In genomic region chr6:94308498-94308897, GRCm38 (mm10) we compare ENCODE assay signal across 17 mouse cellular contexts. TPM values are rescaled to one million over a fixed set of nuclear protein-coding genes. Genes with fewer than 3 reads are reported as not detected.
A peak's percentile ranks its signal among the peaks of the same experiment; 100 is the strongest.
DNase-seq lines count a peak whose midpoint lies in the region; ATAC-seq and TF ChIP-seq lines count a peak whose summit lies in the region.
"Had no signal": no experiment of that assay in that cellular context is flagged by ENCODE, and none has a peak within 500 bp of the region (broad histone marks: within the 10 kb centered on the region; RNA-seq: fewer than 3 reads in every experiment).

No protein-coding gene starts in this region.

- no peak for TF ChIP-seq CTCF in midbrain, postnatal 0 days (IDR thresholded peaks at IDR 0.05)

- ATAC-seq in forebrain, embryonic 11.5 days (replicated peaks; ENCODE audit: low FRiP score) = no peak
- ATAC-seq in hindbrain, embryonic 14.5 days (ENCODE audit: low FRiP score) = no peak
- no peak for ATAC-seq in hindbrain, embryonic 11.5 days (ENCODE audit: low FRiP score)
- ATAC-seq in midbrain, postnatal 0 days (ENCODE audit: low FRiP score) = no peak
- ATAC-seq in midbrain, embryonic 16.5 days = no peak
- no peak for ATAC-seq in intestine, embryonic 15.5 days
- ATAC-seq: inflammation-experienced regulatory T-cells, adult 6 months had no signal

- no peak overlapping the region for H3K4me3 ChIP-seq in forebrain, embryonic 10.5 days
- no peak overlapping the region for H3K4me3 ChIP-seq in forebrain, embryonic 11.5 days (ENCODE audit: low read depth, low read length)
- H3K4me3 ChIP-seq in hindbrain, embryonic 14.5 days (replicated peaks; ENCODE audit: low read length) = no peak overlapping the region
- no peak overlapping the region for H3K4me3 ChIP-seq in hindbrain, embryonic 11.5 days (ENCODE audit: low read depth, low read length)
- no peak overlapping the region for H3K4me3 ChIP-seq in midbrain, postnatal 0 days (ENCODE audit: low read depth, low read length)
- no peak overlapping the region for H3K4me3 ChIP-seq in midbrain, embryonic 16.5 days (ENCODE audit: low read depth, low read length)
- H3K4me3 ChIP-seq in intestine, embryonic 15.5 days (replicated peaks) = no peak overlapping the region
- H3K4me3 ChIP-seq: embryonic facial prominence, embryonic 15.5 days; limb, embryonic 15.5 days; midbrain, embryonic 10.5 days had no signal

- H3K4me1 ChIP-seq in forebrain, embryonic 10.5 days = peaks cover 7% of the 10 kb centered on the region
- no peaks in the 10 kb centered on the region for H3K4me1 ChIP-seq in forebrain, embryonic 11.5 days (replicated peaks; ENCODE audit: control insufficient read depth, insufficient read depth, low read length)
- peaks cover 4% of the 10 kb centered on the region; the same call in 1 of the 2 replicates for H3K4me1 ChIP-seq in hindbrain, embryonic 14.5 days (replicated peaks; ENCODE audit: control insufficient read depth, insufficient read depth, low read length)
- no peaks in the 10 kb centered on the region for H3K4me1 ChIP-seq in hindbrain, embryonic 11.5 days (replicated peaks; ENCODE audit: control insufficient read depth, insufficient read depth, low read length)
- no peaks in the 10 kb centered on the region for H3K4me1 ChIP-seq in midbrain, postnatal 0 days (ENCODE audit: insufficient read depth, low read length)
- H3K4me1 ChIP-seq in midbrain, embryonic 16.5 days (ENCODE audit: control insufficient read depth, insufficient read depth, low read length) = peaks cover 2% of the 10 kb centered on the region; the same call in 1 of the 2 replicates
- no peaks in the 10 kb centered on the region for H3K4me1 ChIP-seq in intestine, embryonic 15.5 days (replicated peaks)
- H3K4me1 ChIP-seq: limb, embryonic 15.5 days had no signal

- no peaks in the 10 kb centered on the region for H3K36me3 ChIP-seq in forebrain, embryonic 10.5 days (replicated peaks)
- no peaks in the 10 kb centered on the region for H3K36me3 ChIP-seq in forebrain, embryonic 11.5 days (ENCODE audit: control insufficient read depth, insufficient read depth, low read length)
- no peaks in the 10 kb centered on the region for H3K36me3 ChIP-seq in hindbrain, embryonic 14.5 days (replicated peaks; ENCODE audit: control insufficient read depth, insufficient read depth)
- no peaks in the 10 kb centered on the region for H3K36me3 ChIP-seq in hindbrain, embryonic 11.5 days (ENCODE audit: control insufficient read depth, insufficient read depth, low read length)
- no peaks in the 10 kb centered on the region for H3K36me3 ChIP-seq in midbrain, postnatal 0 days (ENCODE audit: insufficient read depth, low read length)
- no peaks in the 10 kb centered on the region for H3K36me3 ChIP-seq in midbrain, embryonic 16.5 days (ENCODE audit: control insufficient read depth, insufficient read depth, low read length)
- H3K36me3 ChIP-seq in intestine, embryonic 15.5 days = no peaks in the 10 kb centered on the region
- H3K36me3 ChIP-seq: embryonic facial prominence, embryonic 15.5 days; limb, embryonic 15.5 days; midbrain, embryonic 10.5 days had no signal

- H3K9me3 ChIP-seq in forebrain, embryonic 10.5 days = no peaks in the 10 kb centered on the region
- H3K9me3 ChIP-seq in forebrain, embryonic 11.5 days (ENCODE audit: control insufficient read depth, low read length) = no peaks in the 10 kb centered on the region
- no peaks in the 10 kb centered on the region for H3K9me3 ChIP-seq in hindbrain, embryonic 14.5 days (ENCODE audit: control insufficient read depth, low read length)
- H3K9me3 ChIP-seq in hindbrain, embryonic 11.5 days (ENCODE audit: control insufficient read depth, low read length) = no peaks in the 10 kb centered on the region; the same call in 1 of the 2 replicates
- H3K9me3 ChIP-seq in midbrain, postnatal 0 days (ENCODE audit: low read length) = no peaks in the 10 kb centered on the region
- H3K9me3 ChIP-seq in midbrain, embryonic 16.5 days (replicated peaks; ENCODE audit: control insufficient read depth, low read length, poor library complexity, severe bottlenecking) = 0 out of 2 replicates have a peak, but pooled peaks cover 2% of the 10 kb centered on the region
- no peaks in the 10 kb centered on the region for H3K9me3 ChIP-seq in intestine, embryonic 15.5 days
- H3K9me3 ChIP-seq: embryonic facial prominence, embryonic 15.5 days; limb, embryonic 15.5 days; midbrain, embryonic 10.5 days had no signal

- no peaks in the 10 kb centered on the region for H3K27me3 ChIP-seq in forebrain, embryonic 10.5 days (ENCODE audit: poor library complexity, severe bottlenecking)
- no peaks in the 10 kb centered on the region for H3K27me3 ChIP-seq in forebrain, embryonic 11.5 days (ENCODE audit: control insufficient read depth, insufficient read depth, low read length)
- H3K27me3 ChIP-seq in hindbrain, embryonic 14.5 days (ENCODE audit: control insufficient read depth, insufficient read depth, low read length) = no peaks in the 10 kb centered on the region
- no peaks in the 10 kb centered on the region for H3K27me3 ChIP-seq in hindbrain, embryonic 11.5 days (ENCODE audit: control insufficient read depth, insufficient read depth, low read length)
- no peaks in the 10 kb centered on the region for H3K27me3 ChIP-seq in midbrain, postnatal 0 days (ENCODE audit: insufficient read depth, low read length)
- no peaks in the 10 kb centered on the region for H3K27me3 ChIP-seq in midbrain, embryonic 16.5 days (ENCODE audit: control insufficient read depth, insufficient read depth, low read depth, low read length)
- no peaks in the 10 kb centered on the region for H3K27me3 ChIP-seq in intestine, embryonic 15.5 days (replicated peaks)
- H3K27me3 ChIP-seq: embryonic facial prominence, embryonic 15.5 days; limb, embryonic 15.5 days had no signal

- no peak overlapping the region for H3K4me2 ChIP-seq in forebrain, embryonic 11.5 days (ENCODE audit: low read depth, low read length, severe bottlenecking)
- H3K4me2 ChIP-seq in hindbrain, embryonic 14.5 days (replicated peaks) = no peak overlapping the region; the same call in 1 of the 2 replicates
- H3K4me2 ChIP-seq in hindbrain, embryonic 11.5 days (replicated peaks; ENCODE audit: low read depth, low read length) = no peak overlapping the region
- H3K4me2 ChIP-seq in midbrain, postnatal 0 days (ENCODE audit: low read depth, low read length, poor library complexity, severe bottlenecking) = no peak overlapping the region
- no peak overlapping the region for H3K4me2 ChIP-seq in midbrain, embryonic 16.5 days (ENCODE audit: low read length)
- no peak overlapping the region for H3K4me2 ChIP-seq in intestine, embryonic 15.5 days (replicated peaks)
- H3K4me2 ChIP-seq: embryonic facial prominence, embryonic 15.5 days; limb, embryonic 15.5 days had no signal

- DNase-seq in forebrain, embryonic 10.5 days (ENCODE audit: extremely low spot score, low spot score) = no peak
- DNase-seq in forebrain, embryonic 11.5 days (ENCODE audit: low spot score) = no peak
- DNase-seq in hindbrain, embryonic 14.5 days (ENCODE audit: low spot score) = peak; percentile 47
- no peak for DNase-seq in hindbrain, embryonic 11.5 days (ENCODE audit: low spot score)
- DNase-seq in midbrain, postnatal 0 days (ENCODE audit: low spot score) = peak; percentile 67
- DNase-seq in retina, embryonic 14.5 days (ENCODE audit: low spot score) = peak; percentile 8
- DNase-seq: B cell, adult 2 months; cerebellum, adult 9-10 months; heart, adult 11 months; lung, adult 2 months had no signal

- H3K27ac ChIP-seq in forebrain, embryonic 10.5 days = 0 out of 2 replicates have a peak overlapping the region, but pooled peaks have one; percentile 12
- no peak overlapping the region for H3K27ac ChIP-seq in forebrain, embryonic 11.5 days (ENCODE audit: low read depth, low read length)
- H3K27ac ChIP-seq in hindbrain, embryonic 14.5 days = peak overlapping the region; percentile 38; the same call in 1 of the 2 replicates
- no peak overlapping the region for H3K27ac ChIP-seq in hindbrain, embryonic 11.5 days (ENCODE audit: low read depth, low read length)
- no peak overlapping the region for H3K27ac ChIP-seq in midbrain, postnatal 0 days (ENCODE audit: low read depth, low read length)
- H3K27ac ChIP-seq in midbrain, embryonic 16.5 days (ENCODE audit: low read length) = no peak overlapping the region
- H3K27ac ChIP-seq in intestine, embryonic 15.5 days = no peak overlapping the region
- H3K27ac ChIP-seq: embryonic facial prominence, embryonic 15.5 days; limb, embryonic 15.5 days; midbrain, embryonic 10.5 days had no signal

- WGBS in forebrain, embryonic 10.5 days = 50% methylated on average over 7 of the region's 7 CpGs
- 48% methylated on average over 7 of the region's 7 CpGs for WGBS in forebrain, embryonic 11.5 days
- WGBS in hindbrain, embryonic 14.5 days = 25% methylated on average over 7 of the region's 7 CpGs
- WGBS in hindbrain, embryonic 11.5 days = 40% methylated on average over 7 of the region's 7 CpGs
- 25% methylated on average over 7 of the region's 7 CpGs for WGBS in midbrain, postnatal 0 days
- WGBS in midbrain, embryonic 16.5 days = 23% methylated on average over 7 of the region's 7 CpGs
- WGBS in intestine, embryonic 15.5 days = 41% methylated on average over 7 of the region's 7 CpGs

- no peak overlapping the region for H3K9ac ChIP-seq in forebrain, embryonic 11.5 days (ENCODE audit: low read length)
- H3K9ac ChIP-seq in hindbrain, embryonic 14.5 days = no peak overlapping the region
- no peak overlapping the region for H3K9ac ChIP-seq in hindbrain, embryonic 11.5 days (ENCODE audit: low read depth, low read length)
- H3K9ac ChIP-seq in midbrain, postnatal 0 days (replicated peaks; ENCODE audit: low read length, poor library complexity, severe bottlenecking) = no peak overlapping the region
- H3K9ac ChIP-seq in midbrain, embryonic 16.5 days (ENCODE audit: low read depth, low read length) = no peak overlapping the region
- no peak overlapping the region for H3K9ac ChIP-seq in intestine, embryonic 15.5 days
- H3K9ac ChIP-seq: embryonic facial prominence, embryonic 15.5 days; limb, embryonic 15.5 days had no signal

RNA-seq across cellular contexts. Expression of gene Magi1, which starts 24.8 kb away (rescaled TPM):
- polyA plus RNA-seq in forebrain, embryonic 10.5 days (2016; fragmentation: Nextera tagmentation; extraction: Ambion mirVana) = 25.6 and 31.0 TPM in 2 replicates
- 42.1 and 44.3 TPM in 2 replicates for polyA plus RNA-seq in forebrain, embryonic 11.5 days (2014; fragmentation: Nextera tagmentation; extraction: Ambion mirVana)
- 25.3 and 27.6 TPM in 2 replicates for polyA plus RNA-seq in hindbrain, embryonic 14.5 days (2014; fragmentation: Nextera tagmentation; extraction: Ambion mirVana)
- polyA plus RNA-seq in hindbrain, embryonic 11.5 days (2014; fragmentation: Nextera tagmentation; extraction: Ambion mirVana) = 24.8 and 27.4 TPM in 2 replicates
- total RNA-seq in midbrain, postnatal 0 days (2014; rRNA removed) = 45.4 and 70.4 TPM in 2 replicates
- 24.1 and 27.6 TPM in 2 replicates for polyA plus RNA-seq in midbrain, postnatal 0 days (2015; fragmentation: Nextera tagmentation; extraction: Ambion mirVana)
- 34.6 and 41.9 TPM in 2 replicates for polyA plus RNA-seq in midbrain, embryonic 16.5 days (2015; fragmentation: Nextera tagmentation; extraction: Ambion mirVana)
- polyA plus RNA-seq in intestine, embryonic 15.5 days (2015; fragmentation: Nextera tagmentation; extraction: Ambion mirVana) = 10.1 and 10.2 TPM in 2 replicates
- total RNA-seq: MEL had no signal

Comparison
In these comparisons a context has a peak if more than half of its experiments do, and no peak if none do; other contexts are left out.
1. DNase-seq: peak in hindbrain, embryonic 14.5 days (single experiment), midbrain, postnatal 0 days (single experiment) and retina, embryonic 14.5 days (single experiment); none in forebrain, embryonic 10.5 days (single experiment), forebrain, embryonic 11.5 days (single experiment) and hindbrain, embryonic 11.5 days (single experiment).
2. H3K27ac ChIP-seq: peak in forebrain, embryonic 10.5 days (single experiment) and hindbrain, embryonic 14.5 days (single experiment); none in forebrain, embryonic 11.5 days (single experiment), hindbrain, embryonic 11.5 days (single experiment), midbrain, postnatal 0 days (single experiment), midbrain, embryonic 16.5 days (single experiment) and intestine, embryonic 15.5 days (single experiment).